Mouse (Mus musculus): ENCODE measurements around the gene Mlf2. TPM values are rescaled to one million over a fixed set of nuclear protein-coding genes. Genes with fewer than 3 reads are reported as not detected.

Gene Mlf2
- polyA plus RNA-seq (2014; fragmentation: Illumina TruSeq; extraction: RNeasy Lipid Tissue Mini Kit (QIAGEN cat#74804); ENCODE audit: low read depth, low replicate concordance), result 190 TPM

DNA sequence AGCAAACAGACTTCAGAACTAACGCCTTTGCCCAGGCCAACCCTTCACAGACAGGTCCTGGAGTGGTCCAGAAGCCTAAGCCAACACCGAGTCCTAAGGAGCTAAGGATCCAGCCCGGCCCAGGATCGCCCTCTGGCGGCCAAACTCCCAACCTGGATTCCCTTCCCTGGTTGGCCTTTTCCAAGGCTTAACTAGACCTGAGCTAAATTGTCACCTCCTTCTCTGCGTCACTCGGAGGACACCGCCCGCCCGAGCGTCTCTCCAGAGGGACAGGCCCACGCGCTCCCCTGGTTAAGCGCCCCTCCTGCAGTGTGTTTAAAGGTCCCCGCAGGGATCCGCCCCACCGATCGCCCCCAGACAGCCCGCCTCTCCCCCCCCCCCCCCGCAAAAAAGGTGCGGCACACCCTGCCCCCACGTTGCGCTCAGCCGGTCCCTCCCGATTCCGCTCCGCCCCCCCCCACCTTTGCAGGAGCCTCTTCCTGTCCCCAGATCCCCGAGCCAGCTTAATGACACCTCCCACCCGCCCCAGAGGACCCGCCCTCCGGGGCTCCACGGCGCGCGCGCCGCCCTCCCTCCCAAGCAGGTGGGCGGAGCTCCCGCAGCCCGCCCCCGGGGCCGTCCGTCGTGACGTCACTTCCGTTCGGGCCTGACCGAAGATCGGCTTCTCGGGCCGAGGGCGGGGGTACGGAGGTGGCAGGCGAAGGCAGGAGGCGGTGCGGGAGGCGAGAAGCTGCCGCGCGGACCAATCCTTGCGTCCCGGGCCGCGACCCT is at the start of gene Mlf2:
Gene Mlf2 (plus strand): TSS at position 633 of the 771 bp plus-strand sequence.

DNA sequence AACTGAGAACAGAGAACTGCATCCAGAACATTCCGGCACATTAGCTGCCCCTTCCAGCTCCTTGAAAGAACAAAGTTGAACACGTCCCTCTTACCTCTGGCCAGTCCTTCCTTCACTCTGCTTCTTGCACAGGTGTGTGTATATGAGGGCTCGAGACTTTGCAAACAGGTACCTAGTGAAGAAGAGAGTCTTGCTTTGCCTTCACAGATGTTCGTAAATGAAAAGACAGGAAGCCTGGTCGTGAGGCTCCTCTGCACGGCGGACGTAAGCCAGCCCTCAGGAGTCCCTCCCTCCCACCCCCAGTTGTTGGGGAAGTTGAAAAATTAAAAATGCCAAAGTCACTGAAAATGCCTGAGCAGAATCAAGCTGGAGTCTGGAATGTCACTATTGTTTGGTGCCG is 43.2 kb upstream of the Mlf2 start, which contains the start of gene Cd4:
Gene Cd4 (minus strand): TSS at position 236 of the 400 bp plus-strand sequence.

DNA sequence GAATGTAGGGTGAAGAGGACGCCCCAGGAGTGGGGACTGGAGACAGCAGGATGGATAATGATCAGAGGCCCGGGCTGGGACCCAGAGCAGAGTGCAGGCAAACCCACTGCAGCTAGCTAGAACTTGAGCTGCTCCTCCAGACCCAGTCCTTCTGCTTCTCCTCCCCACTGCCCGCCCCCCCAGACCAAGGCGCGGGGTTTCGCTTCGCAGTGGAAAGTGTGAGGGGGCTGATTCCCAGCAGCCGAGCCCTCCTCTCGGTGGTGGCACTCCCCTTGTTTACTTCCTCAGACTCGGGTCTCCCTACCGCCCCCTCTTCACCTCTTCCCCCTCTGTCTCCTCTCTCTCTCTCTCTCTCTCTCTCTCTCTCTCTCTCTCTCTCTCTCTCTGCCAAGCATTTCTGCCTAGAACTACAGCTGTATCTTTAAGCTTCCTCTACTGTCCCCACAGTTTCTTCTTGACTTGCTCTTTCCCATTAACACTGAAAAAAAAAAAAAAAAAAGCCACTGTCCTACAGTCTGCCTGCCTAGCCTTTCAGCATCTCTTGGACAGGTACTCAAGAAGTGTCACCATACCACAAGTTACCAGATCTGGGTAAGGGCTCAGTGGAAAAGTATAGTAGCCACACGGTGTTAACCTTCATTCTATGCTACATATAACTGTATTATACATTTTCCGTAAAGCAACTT is 19.5 kb upstream of the Mlf2 start, which contains the start of gene Lag3:
Gene Lag3 (minus strand): TSS at position 173 of the 686 bp plus-strand sequence.

DNA sequence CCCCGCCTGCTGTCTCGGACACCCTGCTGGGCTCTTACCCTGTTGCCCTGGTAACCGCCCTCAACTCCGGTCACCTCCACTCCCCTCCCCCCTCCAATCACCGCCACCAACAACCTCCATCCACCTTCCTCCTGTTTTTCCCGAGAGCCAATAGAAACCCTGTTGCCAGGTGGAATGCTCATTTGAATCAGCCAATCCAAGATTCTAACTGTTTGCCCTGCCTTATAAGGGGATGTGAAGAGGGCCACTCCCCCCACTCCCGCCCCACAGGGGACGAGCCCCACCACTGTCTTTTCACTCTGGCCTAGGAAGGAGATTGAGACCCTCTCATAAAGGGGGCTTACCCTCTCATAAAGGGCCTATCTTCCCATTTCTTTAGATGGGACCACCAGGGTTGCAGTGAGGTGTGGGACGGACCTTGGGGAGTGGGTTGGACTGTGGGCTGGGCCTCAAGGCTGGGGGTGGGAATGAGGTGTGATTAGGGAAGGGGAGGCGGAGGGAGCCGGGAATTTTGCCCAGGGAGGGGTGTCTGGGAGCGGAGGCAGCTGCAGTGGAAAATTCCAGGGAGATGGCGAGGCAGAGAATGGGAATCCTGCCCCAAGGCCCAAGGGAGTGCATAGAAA is 11.4 kb upstream of the Mlf2 start, which contains the start of gene Ptms:
Gene Ptms (minus strand): TSS at position 409 of the 623 bp plus-strand sequence.

DNA sequence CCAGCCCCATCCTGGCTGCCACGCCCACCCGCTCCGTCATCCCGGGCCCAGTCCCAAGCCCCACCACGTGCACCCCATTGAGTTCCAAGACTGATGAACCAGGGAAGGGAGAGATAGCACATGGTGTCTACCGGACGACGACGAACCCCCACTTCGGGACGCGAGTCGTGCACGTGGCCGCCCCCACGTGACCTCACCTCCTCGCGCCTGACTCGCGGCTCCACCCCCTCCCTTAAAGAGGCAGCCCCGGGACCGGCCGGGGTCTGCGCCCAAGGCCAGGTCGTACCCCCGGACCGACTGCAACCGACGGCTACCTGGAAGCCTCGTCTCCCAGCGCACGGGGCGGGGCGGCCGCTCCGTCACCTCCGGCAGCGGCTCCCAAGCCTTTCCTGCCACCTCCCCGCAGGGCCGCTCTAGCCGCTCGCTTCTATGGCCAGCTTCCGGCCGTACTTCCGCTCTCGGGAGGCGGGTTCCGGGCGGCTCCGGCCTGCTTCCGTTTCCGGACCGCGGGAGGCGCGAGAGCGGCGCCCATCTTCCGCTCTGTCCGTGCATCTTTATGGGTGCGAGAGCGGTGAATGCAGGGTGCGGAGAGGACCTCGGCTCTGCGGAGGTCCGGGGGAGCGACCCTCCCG is 34.0 kb downstream of the Mlf2 start, which contains the start of gene Cops7a:
Gene Cops7a (minus strand): TSS at position 451 of the 632 bp plus-strand sequence.

Other genes starting within 250 kb of the Mlf2 start
- gene Emg1, start 219.2 kb upstream of the Mlf2 start, polyA plus RNA-seq (2014; fragmentation: Illumina TruSeq; extraction: RNeasy Lipid Tissue Mini Kit (QIAGEN cat#74804); ENCODE audit: low read depth, low replicate concordance), result 95.4 TPM
- 219 TPM for gene Phb2, start 219.1 kb upstream of the Mlf2 start, polyA plus RNA-seq (2014; fragmentation: Illumina TruSeq; extraction: RNeasy Lipid Tissue Mini Kit (QIAGEN cat#74804); ENCODE audit: low read depth, low replicate concordance)
- gene Ptpn6, start 192.7 kb upstream of the Mlf2 start, polyA plus RNA-seq (2014; fragmentation: Illumina TruSeq; extraction: RNeasy Lipid Tissue Mini Kit (QIAGEN cat#74804); ENCODE audit: low read depth, low replicate concordance), result 4.0 TPM
- gene Grcc10, start 190.0 kb upstream of the Mlf2 start, polyA plus RNA-seq (2014; fragmentation: Illumina TruSeq; extraction: RNeasy Lipid Tissue Mini Kit (QIAGEN cat#74804); ENCODE audit: low read depth, low replicate concordance), result 240 TPM
- not detected for gene Gm45234, start 175.4 kb upstream of the Mlf2 start, polyA plus RNA-seq (2014; fragmentation: Illumina TruSeq; extraction: RNeasy Lipid Tissue Mini Kit (QIAGEN cat#74804); ENCODE audit: low read depth, low replicate concordance)
- gene Atn1, start 174.9 kb upstream of the Mlf2 start, polyA plus RNA-seq (2014; fragmentation: Illumina TruSeq; extraction: RNeasy Lipid Tissue Mini Kit (QIAGEN cat#74804); ENCODE audit: low read depth, low replicate concordance), result 24.6 TPM
- gene Eno2, start 161.7 kb upstream of the Mlf2 start, polyA plus RNA-seq (2014; fragmentation: Illumina TruSeq; extraction: RNeasy Lipid Tissue Mini Kit (QIAGEN cat#74804); ENCODE audit: low read depth, low replicate concordance), result 1.6 TPM
- gene Lrrc23, start 151.7 kb upstream of the Mlf2 start, polyA plus RNA-seq (2014; fragmentation: Illumina TruSeq; extraction: RNeasy Lipid Tissue Mini Kit (QIAGEN cat#74804); ENCODE audit: low read depth, low replicate concordance), result 2.5 TPM
- 3.0 TPM for gene Spsb2, start 122.7 kb upstream of the Mlf2 start, polyA plus RNA-seq (2014; fragmentation: Illumina TruSeq; extraction: RNeasy Lipid Tissue Mini Kit (QIAGEN cat#74804); ENCODE audit: low read depth, low replicate concordance)
- gene Tpi1, start 117.1 kb upstream of the Mlf2 start, polyA plus RNA-seq (2014; fragmentation: Illumina TruSeq; extraction: RNeasy Lipid Tissue Mini Kit (QIAGEN cat#74804); ENCODE audit: low read depth, low replicate concordance), result 811 TPM
- gene Usp5, start 101.9 kb upstream of the Mlf2 start, polyA plus RNA-seq (2014; fragmentation: Illumina TruSeq; extraction: RNeasy Lipid Tissue Mini Kit (QIAGEN cat#74804); ENCODE audit: low read depth, low replicate concordance), result 65.2 TPM
- 0.58 TPM for gene Cdca3, start 101.8 kb upstream of the Mlf2 start, polyA plus RNA-seq (2014; fragmentation: Illumina TruSeq; extraction: RNeasy Lipid Tissue Mini Kit (QIAGEN cat#74804); ENCODE audit: low read depth, low replicate concordance)
- gene Gnb3, start 91.1 kb upstream of the Mlf2 start, polyA plus RNA-seq (2014; fragmentation: Illumina TruSeq; extraction: RNeasy Lipid Tissue Mini Kit (QIAGEN cat#74804); ENCODE audit: low read depth, low replicate concordance), result 11.1 TPM
- 17.8 TPM for gene P3h3, start 73.6 kb upstream of the Mlf2 start, polyA plus RNA-seq (2014; fragmentation: Illumina TruSeq; extraction: RNeasy Lipid Tissue Mini Kit (QIAGEN cat#74804); ENCODE audit: low read depth, low replicate concordance)
- gene Gpr162, start 67.4 kb upstream of the Mlf2 start, polyA plus RNA-seq (2014; fragmentation: Illumina TruSeq; extraction: RNeasy Lipid Tissue Mini Kit (QIAGEN cat#74804); ENCODE audit: low read depth, low replicate concordance), result 1.1 TPM
- gene Cd4, start 43.2 kb upstream of the Mlf2 start, polyA plus RNA-seq (2014; fragmentation: Illumina TruSeq; extraction: RNeasy Lipid Tissue Mini Kit (QIAGEN cat#74804); ENCODE audit: low read depth, low replicate concordance), result 0.42 TPM
- 1.6 TPM for gene Lag3, start 19.7 kb upstream of the Mlf2 start, polyA plus RNA-seq (2014; fragmentation: Illumina TruSeq; extraction: RNeasy Lipid Tissue Mini Kit (QIAGEN cat#74804); ENCODE audit: low read depth, low replicate concordance)
- 217 TPM for gene Ptms, start 11.3 kb upstream of the Mlf2 start, polyA plus RNA-seq (2014; fragmentation: Illumina TruSeq; extraction: RNeasy Lipid Tissue Mini Kit (QIAGEN cat#74804); ENCODE audit: low read depth, low replicate concordance)
- 103 TPM for gene Cops7a, start 34.2 kb downstream of the Mlf2 start, polyA plus RNA-seq (2014; fragmentation: Illumina TruSeq; extraction: RNeasy Lipid Tissue Mini Kit (QIAGEN cat#74804); ENCODE audit: low read depth, low replicate concordance)
- 0.86 TPM for gene Pianp, start 65.3 kb downstream of the Mlf2 start, polyA plus RNA-seq (2014; fragmentation: Illumina TruSeq; extraction: RNeasy Lipid Tissue Mini Kit (QIAGEN cat#74804); ENCODE audit: low read depth, low replicate concordance)
- gene Zfp384, start 77.8 kb downstream of the Mlf2 start, polyA plus RNA-seq (2014; fragmentation: Illumina TruSeq; extraction: RNeasy Lipid Tissue Mini Kit (QIAGEN cat#74804); ENCODE audit: low read depth, low replicate concordance), result 26.3 TPM
- 36.6 TPM for gene Ing4, start 108.4 kb downstream of the Mlf2 start, polyA plus RNA-seq (2014; fragmentation: Illumina TruSeq; extraction: RNeasy Lipid Tissue Mini Kit (QIAGEN cat#74804); ENCODE audit: low read depth, low replicate concordance)
- 9.2 TPM for gene Acrbp, start 118.3 kb downstream of the Mlf2 start, polyA plus RNA-seq (2014; fragmentation: Illumina TruSeq; extraction: RNeasy Lipid Tissue Mini Kit (QIAGEN cat#74804); ENCODE audit: low read depth, low replicate concordance)
- not detected for gene Lpar5, start 136.5 kb downstream of the Mlf2 start, polyA plus RNA-seq (2014; fragmentation: Illumina TruSeq; extraction: RNeasy Lipid Tissue Mini Kit (QIAGEN cat#74804); ENCODE audit: low read depth, low replicate concordance)
- 86.4 TPM for gene Chd4, start 164.6 kb downstream of the Mlf2 start, polyA plus RNA-seq (2014; fragmentation: Illumina TruSeq; extraction: RNeasy Lipid Tissue Mini Kit (QIAGEN cat#74804); ENCODE audit: low read depth, low replicate concordance)
- 16.6 TPM for gene Nop2, start 200.5 kb downstream of the Mlf2 start, polyA plus RNA-seq (2014; fragmentation: Illumina TruSeq; extraction: RNeasy Lipid Tissue Mini Kit (QIAGEN cat#74804); ENCODE audit: low read depth, low replicate concordance)
- 14.3 TPM for gene Iffo1, start 213.9 kb downstream of the Mlf2 start, polyA plus RNA-seq (2014; fragmentation: Illumina TruSeq; extraction: RNeasy Lipid Tissue Mini Kit (QIAGEN cat#74804); ENCODE audit: low read depth, low replicate concordance)
- 4,016 TPM for gene Gapdh, start 235.1 kb downstream of the Mlf2 start, polyA plus RNA-seq (2014; fragmentation: Illumina TruSeq; extraction: RNeasy Lipid Tissue Mini Kit (QIAGEN cat#74804); ENCODE audit: low read depth, low replicate concordance)

Measured in heart, adult 10 weeks (tissue).